Comparison of ENCODE assay signal across 15 mouse cellular contexts in genomic region chr16:57500851-57501250, GRCm38 (mm10).
DNase-seq lines count a peak whose midpoint lies in the region; ATAC-seq and TF ChIP-seq lines count a peak whose summit lies in the region.
"Had no signal": no experiment of that assay in that cellular context is flagged by ENCODE, and none has a peak within 500 bp of the region (broad histone marks: within the 10 kb centered on the region; RNA-seq: fewer than 3 reads in every experiment).

No protein-coding gene starts in this region.

- intact Hi-C loops in left cerebral cortex, postnatal 14 days (cut with DNase I), result no loop called here

- no peak overlapping the region for H3ac ChIP-seq in myocyte (ENCODE audit: control insufficient read depth, insufficient read length)

- WGBS in liver, postnatal 0 days (ENCODE audit: insufficient replicate concordance), result 49% methylated on average over 3 of the region's 3 CpGs
- WGBS in liver, embryonic 11.5 days, result 66% methylated on average over 3 of the region's 3 CpGs
- WGBS in cerebellum, adult 2 months, result 74% methylated on average over 3 of the region's 3 CpGs

- TF ChIP-seq POLR2A in myocyte (IDR thresholded peaks at IDR 0.05; ENCODE audit: insufficient read length, low read depth), result no peak
- TF ChIP-seq POLR2A in cerebellum, adult 2 months (IDR thresholded peaks at IDR 0.05; ENCODE audit: borderline replicate concordance, insufficient read depth, low read length), result no peak

- H3K9ac ChIP-seq in liver, postnatal 0 days (replicated peaks), result no peak overlapping the region
- no peak overlapping the region for H3K9ac ChIP-seq in liver, embryonic 11.5 days (ENCODE audit: low read depth, low read length)
- H3K9ac ChIP-seq: embryonic facial prominence, embryonic 15.5 days had no signal

- no peak overlapping the region for H3K4me3 ChIP-seq in liver, postnatal 0 days (ENCODE audit: low read depth, low read length)
- H3K4me3 ChIP-seq in liver, embryonic 11.5 days (ENCODE audit: low read depth, low read length), result no peak overlapping the region
- H3K4me3 ChIP-seq in myocyte, result no peak overlapping the region
- H3K4me3 ChIP-seq in cerebellum, adult 2 months (replicated peaks; ENCODE audit: insufficient read depth, low read depth, low read length), result no peak overlapping the region
- H3K4me3 ChIP-seq: embryonic facial prominence, embryonic 15.5 days; heart, embryonic 10.5 days had no signal

- H3K9me3 ChIP-seq in liver, postnatal 0 days (ENCODE audit: low read length), result no peaks in the 10 kb centered on the region
- H3K9me3 ChIP-seq in liver, embryonic 11.5 days (ENCODE audit: control insufficient read depth, low read length), result no peaks in the 10 kb centered on the region
- H3K9me3 ChIP-seq: embryonic facial prominence, embryonic 15.5 days; heart, embryonic 10.5 days had no signal

- TF ChIP-seq CTCF in liver, postnatal 0 days (IDR thresholded peaks at IDR 0.05; ENCODE audit: low read depth), result no peak
- no peak for TF ChIP-seq CTCF in cerebellum, adult 2 months (IDR thresholded peaks at IDR 0.05; ENCODE audit: borderline replicate concordance, insufficient read depth, low read depth, low read length)

- no peaks in the 10 kb centered on the region for H3K79me2 ChIP-seq in myocyte (ENCODE audit: control insufficient read depth, insufficient read depth)

- no peaks in the 10 kb centered on the region for H3K27me3 ChIP-seq in liver, postnatal 0 days (ENCODE audit: insufficient read depth, low read length)
- H3K27me3 ChIP-seq in liver, embryonic 11.5 days (replicated peaks; ENCODE audit: control insufficient read depth, insufficient read depth, low read length), result no peaks in the 10 kb centered on the region
- H3K27me3 ChIP-seq in myocyte (ENCODE audit: control insufficient read depth, insufficient read depth, insufficient read length), result no peaks in the 10 kb centered on the region
- no peaks in the 10 kb centered on the region for H3K27me3 ChIP-seq in cerebellum, adult 2 months (ENCODE audit: control insufficient read depth, insufficient read depth, low read length)
- H3K27me3 ChIP-seq: embryonic facial prominence, embryonic 15.5 days had no signal

- ATAC-seq in liver, postnatal 0 days, result peak; percentile 12; the same call in 1 of the 2 replicates
- no peak for ATAC-seq in liver, embryonic 11.5 days (replicated peaks; ENCODE audit: low FRiP score)
- ATAC-seq in CD4-positive, CD25-positive, alpha-beta regulatory T cell, adult 4 months, result peak; percentile 58
- ATAC-seq: forebrain, embryonic 14.5 days; hindbrain, postnatal 0 days had no signal

- H3K4me2 ChIP-seq in liver, postnatal 0 days (ENCODE audit: low read depth, low read length), result no peak overlapping the region
- no peak overlapping the region for H3K4me2 ChIP-seq in liver, embryonic 11.5 days
- H3K4me2 ChIP-seq in myocyte (ENCODE audit: low read depth), result peak overlapping the region; percentile 26
- H3K4me2 ChIP-seq: embryonic facial prominence, embryonic 15.5 days had no signal

- no peaks in the 10 kb centered on the region for H3K4me1 ChIP-seq in liver, postnatal 0 days (ENCODE audit: insufficient read depth)
- H3K4me1 ChIP-seq in liver, embryonic 11.5 days (replicated peaks; ENCODE audit: control insufficient read depth, insufficient read depth, low read length), result no peaks in the 10 kb centered on the region
- H3K4me1 ChIP-seq in cerebellum, adult 2 months (ENCODE audit: control insufficient read depth, insufficient read depth, low read length), result no peaks in the 10 kb centered on the region

- DNase-seq in liver, postnatal 0 days, result no peak
- no peak for DNase-seq in liver, embryonic 11.5 days (ENCODE audit: low spot score)
- peak; percentile 43 for DNase-seq in induced T-regulatory cell, adult 2 months (ENCODE audit: low read depth)
- DNase-seq in cerebellum, postnatal 10 days, result no peak
- no peak for DNase-seq in left cerebral cortex, postnatal 14 days (ENCODE audit: low spot score in 2 of 2)
- DNase-seq in cerebellum, adult 2 months, result no peak
- DNase-seq: adrenal gland, adult 8-10 months; lung, adult 2 months had no signal

- TF ChIP-seq EP300 in liver, postnatal 0 days (IDR thresholded peaks at IDR 0.05; ENCODE audit: low read depth), result no peak

- H3K36me3 ChIP-seq in liver, postnatal 0 days (replicated peaks; ENCODE audit: insufficient read depth, low read length), result no peaks in the 10 kb centered on the region
- no peaks in the 10 kb centered on the region for H3K36me3 ChIP-seq in liver, embryonic 11.5 days (ENCODE audit: control insufficient read depth, insufficient read depth, low read length)
- H3K36me3 ChIP-seq in myocyte (ENCODE audit: control insufficient read depth, insufficient read depth), result no peaks in the 10 kb centered on the region
- H3K36me3 ChIP-seq: embryonic facial prominence, embryonic 15.5 days; heart, embryonic 10.5 days had no signal

- H3K27ac ChIP-seq in liver, postnatal 0 days (ENCODE audit: low read depth), result no peak overlapping the region
- H3K27ac ChIP-seq in liver, embryonic 11.5 days (ENCODE audit: low read depth, low read length), result no peak overlapping the region
- H3K27ac ChIP-seq in cerebellum, adult 2 months (ENCODE audit: insufficient read depth, low read length), result no peak overlapping the region
- H3K27ac ChIP-seq: embryonic facial prominence, embryonic 15.5 days; heart, embryonic 10.5 days; hindbrain, postnatal 0 days; kidney, postnatal 0 days had no signal

TF ChIP-seq in myocyte, 11 proteins besides CTCF, POLR2A, EP300 and RAD21:
- TF ChIP-seq MAX (IDR thresholded peaks at IDR 0.05; ENCODE audit: low read depth) (no peak), TCF12 (IDR thresholded peaks at IDR 0.05; ENCODE audit: insufficient read depth, poor library complexity, severe bottlenecking) (no peak), REST (IDR thresholded peaks at IDR 0.05; ENCODE audit: insufficient read depth, insufficient read length) (no peak), TCF3 (IDR thresholded peaks at IDR 0.05; ENCODE audit: insufficient read length, low read depth) (no peak), POLR2AphosphoS2 (IDR thresholded peaks at IDR 0.05; ENCODE audit: insufficient read length, low read depth) (no peak), SRF (IDR thresholded peaks at IDR 0.05; ENCODE audit: control insufficient read depth, insufficient read length, low read depth) (no peak), MYOG (IDR thresholded peaks at IDR 0.05; ENCODE audit: control insufficient read depth in 1 of 3, insufficient read depth in 1 of 3, insufficient read length in 2 of 3, low read depth in 2 of 3) (no peak), E2F4 (IDR thresholded peaks at IDR 0.05; ENCODE audit: insufficient read depth) (no peak), MYOD1 (IDR thresholded peaks at IDR 0.05; ENCODE audit: control insufficient read depth in 1 of 3, insufficient read length in 2 of 3, low read depth in 2 of 3) (no peak), USF1 (IDR thresholded peaks at IDR 0.05; ENCODE audit: low read depth) (no peak), CEBPB (IDR thresholded peaks at IDR 0.05; ENCODE audit: insufficient read depth, poor library complexity, severe bottlenecking) (no peak)
